Mouse (Mus musculus): ENCODE measurements at regions not wholly inside any gene's neighbourhood (a gene's known extent, or its start where the extent isn't known, plus 50 kb on each side); places are given as distances from the start of the nearest gene placed in this dataset.
"Not testable (repeated sequence)": the region's sequence is repeated elsewhere in the genome, so short reads cannot be mapped to it uniquely, and the experiment has no call there.

DNA sequence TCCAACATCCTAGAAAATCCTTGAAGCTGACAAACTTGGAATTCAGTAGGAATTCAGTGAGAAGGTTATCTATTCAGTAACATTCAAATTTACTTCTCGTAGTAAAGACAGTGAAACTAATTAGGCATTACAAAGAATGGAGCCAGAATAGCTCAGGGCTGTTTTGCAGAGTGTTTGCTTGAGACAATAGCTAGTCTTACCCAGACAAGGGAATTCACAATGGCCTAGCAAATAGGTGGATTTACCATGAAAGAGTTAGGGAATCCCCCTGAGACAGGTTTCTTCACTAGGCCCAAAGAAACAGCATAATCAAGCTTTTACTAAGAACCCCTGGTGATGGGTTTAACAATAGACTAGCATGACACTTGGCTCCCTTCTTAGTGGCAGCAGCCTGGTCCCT is 699.2 kb upstream of the Dmd start:
- H3K27ac ChIP-seq; H3K4me2 ChIP-seq (replicated peaks); H3K4me1 ChIP-seq; H3K9me3 ChIP-seq; H3K27me3 ChIP-seq; ATAC-seq (ENCODE audit: low FRiP score, low read depth); H3K9ac ChIP-seq; H3K4me3 ChIP-seq; H3K36me3 ChIP-seq: not testable (repeated sequence)
- 79% methylated on average over 1 of the region's 1 CpGs for WGBS

DNA sequence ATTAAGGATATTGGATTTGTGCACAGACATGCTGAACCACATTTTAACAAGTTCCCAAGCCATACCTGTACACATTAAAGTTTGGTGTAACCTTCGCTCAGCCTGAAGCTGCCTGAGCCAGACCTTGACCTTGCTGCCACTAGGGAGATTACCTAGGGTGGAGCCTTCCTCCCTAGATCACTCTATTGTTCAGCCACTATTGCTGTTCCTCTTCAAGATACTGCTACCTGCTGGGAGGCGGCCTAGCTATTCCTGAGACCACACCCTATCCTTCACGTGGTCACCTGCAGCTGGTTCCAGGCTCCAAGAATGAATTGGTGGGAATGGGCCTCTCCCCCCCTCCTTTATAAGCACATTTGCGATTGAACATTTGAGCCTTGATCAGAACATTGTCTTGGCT is 666.3 kb upstream of the Dmd start:
- not testable (repeated sequence) for H3K4me3 ChIP-seq; H3K4me1 ChIP-seq; H3K36me3 ChIP-seq; H3K27ac ChIP-seq; H3K9me3 ChIP-seq; H3K27me3 ChIP-seq; H3K9ac ChIP-seq; ATAC-seq (ENCODE audit: low FRiP score, low read depth); H3K4me2 ChIP-seq (replicated peaks)
- 69% methylated on average over 4 of the region's 4 CpGs for WGBS

DNA sequence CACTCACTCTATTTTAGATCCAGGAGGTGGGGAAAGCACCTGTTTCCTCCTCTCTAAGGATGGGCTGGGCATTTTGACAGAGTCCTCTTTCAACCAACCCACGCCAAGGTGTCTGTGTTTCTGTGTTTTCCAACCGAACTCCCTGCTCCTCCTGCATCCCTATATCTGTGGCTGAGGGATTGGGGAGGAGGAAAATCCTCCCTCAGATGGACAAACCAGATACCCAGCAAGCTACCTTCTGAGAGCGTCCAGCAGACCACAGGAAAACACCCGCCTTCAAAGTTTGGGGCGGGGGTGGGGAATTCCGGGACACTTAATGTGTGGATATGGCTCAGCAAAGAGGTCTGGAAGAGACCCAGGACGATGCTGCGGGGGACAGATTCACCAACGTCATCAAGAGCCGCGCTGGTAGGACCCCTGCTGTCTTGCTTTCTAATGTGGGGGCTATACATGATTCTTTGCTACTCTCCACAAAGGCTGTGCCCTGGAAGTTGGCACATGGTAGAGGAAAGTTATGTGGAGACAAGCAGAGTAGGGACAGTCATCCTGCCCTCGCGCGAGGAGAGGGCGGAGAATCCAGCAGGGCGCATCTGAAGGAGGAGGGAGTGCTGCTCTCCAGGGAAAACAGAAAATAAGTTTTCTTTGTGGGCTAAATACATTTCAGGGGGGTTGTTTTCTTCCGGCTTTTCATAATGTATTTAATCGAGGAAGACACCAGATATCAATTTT is 637.7 kb upstream of the Dmd start:
- WGBS: 23% methylated on average over 18 of the region's 18 CpGs
- Histone ChIP-seq H3K27me3 (no peaks in the 10 kb centered on the region), H3K4me2 (replicated peaks) (peak overlapping the region; percentile 50), H3K4me1 (no peaks in the 10 kb centered on the region), H3K9me3 (no peaks in the 10 kb centered on the region), H3K27ac (no peak overlapping the region), H3K4me3 (peak overlapping the region; percentile 18), H3K9ac (no peak overlapping the region), H3K36me3 (no peaks in the 10 kb centered on the region)
- no peak for ATAC-seq (ENCODE audit: low FRiP score, low read depth)
